Mouse (Mus musculus): ENCODE data around the gene Irak3. TPM values are rescaled to one million over a fixed set of nuclear protein-coding genes. Genes with fewer than 3 reads are reported as not detected.

Gene Irak3
- 0.26 TPM for polyA plus RNA-seq (2012; fragmentation: generic; extraction: Trizol)

GRCm38 (mm10) chr10:120201961-120202402 is at the start of gene Irak3:
Irak3 (minus strand) TSS chr10:120202130.
- Histone ChIP-seq H3K4me3 (peak within 1 kb of the TSS; percentile 24), H3K36me3 (ENCODE audit: control insufficient read depth, insufficient read depth) (no peaks in the 10 kb centered on the region), H3ac (ENCODE audit: control insufficient read depth, insufficient read length) (no peak within 1 kb of the TSS), H3K79me2 (ENCODE audit: control insufficient read depth, insufficient read depth) (no peaks in the 10 kb centered on the region), H3K27me3 (ENCODE audit: control insufficient read depth, insufficient read depth, insufficient read length) (no peaks in the 10 kb centered on the region), H3K4me2 (ENCODE audit: low read depth) (peak within 1 kb of the TSS; percentile 76)
- no peak for TF ChIP-seq SRF (IDR thresholded peaks at IDR 0.05; ENCODE audit: control insufficient read depth, insufficient read length, low read depth)
- TF ChIP-seq TCF12 (IDR thresholded peaks at IDR 0.05; ENCODE audit: insufficient read depth, poor library complexity, severe bottlenecking), result no peak
- TF ChIP-seq USF1 (IDR thresholded peaks at IDR 0.05; ENCODE audit: low read depth), result no peak

GRCm38 (mm10) chr10:120250911-120251683 is 49.2 kb upstream of the Irak3 start:
- Histone ChIP-seq H3K4me3 (no peak overlapping the region), H3K27me3 (ENCODE audit: control insufficient read depth, insufficient read depth, insufficient read length) (peaks cover 8% of the 10 kb centered on the region), H3ac (ENCODE audit: control insufficient read depth, insufficient read length) (no peak overlapping the region), H3K79me2 (ENCODE audit: control insufficient read depth, insufficient read depth) (no peaks in the 10 kb centered on the region), H3K36me3 (ENCODE audit: control insufficient read depth, insufficient read depth) (no peaks in the 10 kb centered on the region), H3K4me2 (ENCODE audit: low read depth) (no peak overlapping the region)
- TF ChIP-seq CEBPB (IDR thresholded peaks at IDR 0.05; ENCODE audit: insufficient read depth, poor library complexity, severe bottlenecking) (no peak), MYOD1 (IDR thresholded peaks at IDR 0.05; ENCODE audit: control insufficient read depth in 1 of 3, insufficient read length in 2 of 3, low read depth in 2 of 3) (no peak), REST (IDR thresholded peaks at IDR 0.05; ENCODE audit: insufficient read depth, insufficient read length) (no peak), TCF3 (IDR thresholded peaks at IDR 0.05; ENCODE audit: insufficient read length, low read depth) (no peak), TCF12 (IDR thresholded peaks at IDR 0.05; ENCODE audit: insufficient read depth, poor library complexity, severe bottlenecking) (no peak), POLR2A (IDR thresholded peaks at IDR 0.05; ENCODE audit: insufficient read length, low read depth) (no peak), E2F4 (IDR thresholded peaks at IDR 0.05; ENCODE audit: insufficient read depth) (no peak), POLR2AphosphoS2 (IDR thresholded peaks at IDR 0.05; ENCODE audit: insufficient read length, low read depth) (no peak), USF1 (IDR thresholded peaks at IDR 0.05; ENCODE audit: low read depth) (no peak), SRF (IDR thresholded peaks at IDR 0.05; ENCODE audit: control insufficient read depth, insufficient read length, low read depth) (no peak), MAX (IDR thresholded peaks at IDR 0.05; ENCODE audit: low read depth) (no peak), MYOG (IDR thresholded peaks at IDR 0.05; ENCODE audit: control insufficient read depth in 1 of 3, insufficient read depth in 1 of 3, insufficient read length in 2 of 3, low read depth in 2 of 3) (no peak)

- no peaks in the 10 kb centered on the region for H3K36me3 ChIP-seq (ENCODE audit: control insufficient read depth, insufficient read depth)
- no peak overlapping the region for H3K4me2 ChIP-seq (ENCODE audit: low read depth)
- peaks cover 12% of the 10 kb centered on the region for H3K27me3 ChIP-seq (ENCODE audit: control insufficient read depth, insufficient read depth, insufficient read length)
- H3K4me3 ChIP-seq, result no peak overlapping the region
- TF ChIP-seq TCF12 (IDR thresholded peaks at IDR 0.05; ENCODE audit: insufficient read depth, poor library complexity, severe bottlenecking), result no peak
- TF ChIP-seq TCF3 (IDR thresholded peaks at IDR 0.05; ENCODE audit: insufficient read length, low read depth), result no peak
- no peak for TF ChIP-seq MYOG (IDR thresholded peaks at IDR 0.05; ENCODE audit: control insufficient read depth in 1 of 3, insufficient read depth in 1 of 3, insufficient read length in 2 of 3, low read depth in 2 of 3)
- TF ChIP-seq MYOD1 (IDR thresholded peaks at IDR 0.05; ENCODE audit: control insufficient read depth in 1 of 3, insufficient read length in 2 of 3, low read depth in 2 of 3), result no peak
- TF ChIP-seq POLR2AphosphoS2 (IDR thresholded peaks at IDR 0.05; ENCODE audit: insufficient read length, low read depth), result no peak
- no peak for TF ChIP-seq POLR2A (IDR thresholded peaks at IDR 0.05; ENCODE audit: insufficient read length, low read depth)
- no peak for TF ChIP-seq REST (IDR thresholded peaks at IDR 0.05; ENCODE audit: insufficient read depth, insufficient read length)
- H3K79me2 ChIP-seq (ENCODE audit: control insufficient read depth, insufficient read depth), result no peaks in the 10 kb centered on the region
- H3ac ChIP-seq (ENCODE audit: control insufficient read depth, insufficient read length), result no peak overlapping the region
Measured at GRCm38 (mm10) chr10:120246994-120247750, 45.2 kb upstream of the Irak3 start.

- Histone ChIP-seq H3K36me3 (ENCODE audit: control insufficient read depth, insufficient read depth) (no peaks in the 10 kb centered on the region), H3K79me2 (ENCODE audit: control insufficient read depth, insufficient read depth) (no peaks in the 10 kb centered on the region), H3K4me2 (ENCODE audit: low read depth) (no peak overlapping the region), H3ac (ENCODE audit: control insufficient read depth, insufficient read length) (no peak overlapping the region), H3K4me3 (no peak overlapping the region), H3K27me3 (ENCODE audit: control insufficient read depth, insufficient read depth, insufficient read length) (peaks cover 17% of the 10 kb centered on the region)
- TF ChIP-seq TCF3 (IDR thresholded peaks at IDR 0.05; ENCODE audit: insufficient read length, low read depth), result no peak
- TF ChIP-seq E2F4 (IDR thresholded peaks at IDR 0.05; ENCODE audit: insufficient read depth), result no peak
- no peak for TF ChIP-seq SRF (IDR thresholded peaks at IDR 0.05; ENCODE audit: control insufficient read depth, insufficient read length, low read depth)
- no peak for TF ChIP-seq POLR2AphosphoS2 (IDR thresholded peaks at IDR 0.05; ENCODE audit: insufficient read length, low read depth)
- no peak for TF ChIP-seq MAX (IDR thresholded peaks at IDR 0.05; ENCODE audit: low read depth)
- TF ChIP-seq CEBPB (IDR thresholded peaks at IDR 0.05; ENCODE audit: insufficient read depth, poor library complexity, severe bottlenecking), result no peak
- no peak for TF ChIP-seq MYOG (IDR thresholded peaks at IDR 0.05; ENCODE audit: control insufficient read depth in 1 of 3, insufficient read depth in 1 of 3, insufficient read length in 2 of 3, low read depth in 2 of 3)
- TF ChIP-seq REST (IDR thresholded peaks at IDR 0.05; ENCODE audit: insufficient read depth, insufficient read length), result no peak
- no peak for TF ChIP-seq POLR2A (IDR thresholded peaks at IDR 0.05; ENCODE audit: insufficient read length, low read depth)
- TF ChIP-seq MYOD1 (IDR thresholded peaks at IDR 0.05; ENCODE audit: control insufficient read depth in 1 of 3, insufficient read length in 2 of 3, low read depth in 2 of 3), result no peak
- no peak for TF ChIP-seq TCF12 (IDR thresholded peaks at IDR 0.05; ENCODE audit: insufficient read depth, poor library complexity, severe bottlenecking)
- TF ChIP-seq USF1 (IDR thresholded peaks at IDR 0.05; ENCODE audit: low read depth), result no peak
Measured at GRCm38 (mm10) chr10:120245681-120246080, 43.8 kb upstream of the Irak3 start.
